Comparison of ENCODE assay signal across 8 mouse cellular contexts in genomic region chr2:157571224-157571832, GRCm38 (mm10). TPM values are rescaled to one million over a fixed set of nuclear protein-coding genes. Genes with fewer than 3 reads are reported as not detected.
DNase-seq lines count a peak whose midpoint lies in the region; ATAC-seq and TF ChIP-seq lines count a peak whose summit lies in the region.

Gene Blcap, minus strand, starts transcription at chr2:157571274.

- no peak within 1 kb of the TSS for H3K27ac ChIP-seq in thymus, adult 2 months (ENCODE audit: control insufficient read depth, insufficient read depth, low read length)

- peak; percentile 46; the same call in 1 of the 2 replicates for ATAC-seq in common myeloid progenitor, adult 5-6 weeks (replicated peaks; ENCODE audit: low read depth, poor library complexity, severe bottlenecking)

- peaks cover 4% of the 10 kb centered on the region for H3K4me1 ChIP-seq in thymus, adult 2 months (replicated peaks; ENCODE audit: control insufficient read depth, insufficient read depth, low read length)

- WGBS in thymus, adult 2 months = 9% methylated on average over 6 of the region's 6 CpGs

- DNase-seq in thymus, adult 2 months = peak; percentile 29
- no peak for DNase-seq in thymus, adult 18-20 months
- no peak for DNase-seq in gastrocnemius, postnatal 14 days
- peak; percentile 75 for DNase-seq in hindlimb bud, embryonic 11.5 days (ENCODE audit: extremely low spot score, low read depth, low spot score)
- DNase-seq in left cerebral cortex, postnatal 25 days (ENCODE audit: low spot score in 2 of 2) = peak; percentile 54 to 74
- peak; percentile 73 for DNase-seq in mesoderm, embryonic 11.5 days (ENCODE audit: low read depth, low spot score)
- peak; percentile 73 for DNase-seq in splenic B cell, adult 2 months (ENCODE audit: low read depth, low spot score)

- H3K27me3 ChIP-seq in thymus, adult 2 months (ENCODE audit: control insufficient read depth, insufficient read depth, low read length) = no peaks in the 10 kb centered on the region
- H3K27me3 ChIP-seq in splenic B cell, adult 2 months (ENCODE audit: control insufficient read depth, insufficient read depth, low read length, poor library complexity, severe bottlenecking) = no peaks in the 10 kb centered on the region

- TF ChIP-seq CTCF in thymus, adult 2 months (IDR thresholded peaks at IDR 0.05; ENCODE audit: borderline replicate concordance, control insufficient read depth, extremely low read depth, insufficient read depth, low read length, poor library complexity) = no peak

- intact Hi-C loops in gastrocnemius, postnatal 14 days (cut with DNase I; ENCODE audit: low total_unique reads) = loop anchor here (2.0 to 5.0 kb wide), 3 partner anchors 94 to 229 kb away; no protein-coding TSS in a partner anchor
- intact Hi-C loops in left cerebral cortex, postnatal 25 days (cut with DNase I) = loop anchor here (1.0 to 2.0 kb wide), 2 partner anchors 113 to 284 kb away; no protein-coding TSS in a partner anchor

- H3K36me3 ChIP-seq in thymus, adult 2 months (ENCODE audit: control insufficient read depth, insufficient read depth, low read length) = no peaks in the 10 kb centered on the region
- no peaks in the 10 kb centered on the region for H3K36me3 ChIP-seq in splenic B cell, adult 2 months (ENCODE audit: control insufficient read depth, insufficient read depth, low read length, poor library complexity, severe bottlenecking)

- no peak for TF ChIP-seq POLR2A in thymus, adult 2 months (IDR thresholded peaks at IDR 0.05; ENCODE audit: control insufficient read depth, extremely low read depth, insufficient read depth, low read length, poor library complexity)

- H3K4me3 ChIP-seq in thymus, adult 2 months (ENCODE audit: control insufficient read depth, insufficient read depth, low read length) = no peak within 1 kb of the TSS

RNA-seq across cellular contexts. Expression of gene Blcap, which starts in this region (rescaled TPM):
- polyA plus RNA-seq in thymus, adult 2 months (2012; rRNA removed) = 28.2 and 35.3 TPM in 2 replicates
- 9.4 and 16.7 TPM in 2 replicates for total RNA-seq in common myeloid progenitor, adult 5-6 weeks (2017)
- total RNA-seq in gastrocnemius, postnatal 14 days (2021) = 10 to 100 TPM; 15.8 to 16.7 TPM
- 100 to 1,000 TPM; 111 to 112 TPM for total RNA-seq in left cerebral cortex, postnatal 25 days (2021)

Comparison
In these comparisons a context has a peak if more than half of its experiments do, and no peak if none do; other contexts are left out.
1. DNase-seq: peak in thymus, adult 2 months (single experiment), hindlimb bud, embryonic 11.5 days (single experiment), left cerebral cortex, postnatal 25 days (2 of 2), mesoderm, embryonic 11.5 days (single experiment) and splenic B cell, adult 2 months (single experiment); none in thymus, adult 18-20 months (0 of 2) and gastrocnemius, postnatal 14 days (single experiment).